ENCODE assay signal across 20 mouse cellular contexts in genomic region chr3:17784076-17784475, GRCm38 (mm10).
DNase-seq lines count a peak whose midpoint lies in the region; ATAC-seq and TF ChIP-seq lines count a peak whose summit lies in the region.
"Had no signal": no experiment of that assay in that cellular context is flagged by ENCODE, and none has a peak within 500 bp of the region (broad histone marks: within the 10 kb centered on the region; RNA-seq: fewer than 3 reads in every experiment).

No protein-coding gene starts in this region.

- no peak for DNase-seq in forebrain, embryonic 10.5 days (ENCODE audit: extremely low spot score, low spot score)
- no peak for DNase-seq in forebrain, embryonic 14.5 days (ENCODE audit: low spot score)
- DNase-seq in hindbrain, postnatal 0 days (ENCODE audit: low spot score): no peak
- no peak for DNase-seq in right cerebral cortex, postnatal 10 days (ENCODE audit: low spot score in 2 of 2)
- no peak for DNase-seq in ovary, postnatal 14 days (ENCODE audit: low spot score)
- DNase-seq: adrenal gland, postnatal 14 days; cerebellum, postnatal 36 days; gastrocnemius, postnatal 14 days; heart, postnatal 36 days; kidney, adult 11 months; kidney, postnatal 14 days; left cerebral cortex, postnatal 4 days had no signal

- H3K4me2 ChIP-seq in forebrain, embryonic 15.5 days (replicated peaks): no peak overlapping the region
- peak overlapping the region; percentile 37 for H3K4me2 ChIP-seq in forebrain, embryonic 14.5 days (ENCODE audit: low read length)
- peak overlapping the region; percentile 92 for H3K4me2 ChIP-seq in hindbrain, postnatal 0 days (ENCODE audit: low read depth, low read length)
- H3K4me2 ChIP-seq in neural tube, embryonic 12.5 days (replicated peaks): peak overlapping the region; percentile 54
- H3K4me2 ChIP-seq: embryonic facial prominence, embryonic 13.5 days; heart, embryonic 11.5 days; liver, embryonic 11.5 days; lung, embryonic 15.5 days had no signal

- no peak for TF ChIP-seq CTCF in hindbrain, postnatal 0 days (IDR thresholded peaks at IDR 0.05; ENCODE audit: low read depth)

- H3K9me3 ChIP-seq in forebrain, embryonic 10.5 days: 0 out of 2 replicates have a peak, but pooled peaks cover 2% of the 10 kb centered on the region
- H3K9me3 ChIP-seq in forebrain, embryonic 15.5 days: no peaks in the 10 kb centered on the region
- H3K9me3 ChIP-seq in forebrain, embryonic 14.5 days (replicated peaks; ENCODE audit: control insufficient read depth, low read length): no peaks in the 10 kb centered on the region
- no peaks in the 10 kb centered on the region for H3K9me3 ChIP-seq in hindbrain, postnatal 0 days (ENCODE audit: low read length)
- H3K9me3 ChIP-seq in neural tube, embryonic 12.5 days: no peaks in the 10 kb centered on the region
- H3K9me3 ChIP-seq: embryonic facial prominence, embryonic 13.5 days; lung, embryonic 15.5 days had no signal

- 43% methylated on average over 3 of the region's 3 CpGs for whole genome bisulfite sequencing in forebrain, embryonic 10.5 days
- 58% methylated on average over 3 of the region's 3 CpGs for WGBS in forebrain, embryonic 15.5 days
- WGBS in forebrain, embryonic 14.5 days: 54% methylated on average over 3 of the region's 3 CpGs
- 50% methylated on average over 3 of the region's 3 CpGs for WGBS in hindbrain, postnatal 0 days
- WGBS in neural tube, embryonic 12.5 days: 29% methylated on average over 3 of the region's 3 CpGs

- H3K9ac ChIP-seq in forebrain, embryonic 15.5 days (replicated peaks): no peak overlapping the region
- peak overlapping the region; percentile 48; the same call in 1 of the 2 replicates for H3K9ac ChIP-seq in forebrain, embryonic 14.5 days (ENCODE audit: low read length)
- H3K9ac ChIP-seq in hindbrain, postnatal 0 days (replicated peaks; ENCODE audit: low read length): peak overlapping the region; percentile 33; the same call in 1 of the 2 replicates
- H3K9ac ChIP-seq in neural tube, embryonic 12.5 days: 0 out of 2 replicates have a peak overlapping the region, but pooled peaks have one; percentile 17
- H3K9ac ChIP-seq: embryonic facial prominence, embryonic 13.5 days; lung, embryonic 15.5 days had no signal

- H3K36me3 ChIP-seq in forebrain, embryonic 10.5 days (replicated peaks): no peaks in the 10 kb centered on the region
- H3K36me3 ChIP-seq in forebrain, embryonic 15.5 days: no peaks in the 10 kb centered on the region
- H3K36me3 ChIP-seq in forebrain, embryonic 14.5 days (ENCODE audit: control insufficient read depth, insufficient read depth, low read length): no peaks in the 10 kb centered on the region
- no peaks in the 10 kb centered on the region for H3K36me3 ChIP-seq in hindbrain, postnatal 0 days (ENCODE audit: insufficient read depth, low read length)
- H3K36me3 ChIP-seq in neural tube, embryonic 12.5 days: no peaks in the 10 kb centered on the region
- H3K36me3 ChIP-seq: embryonic facial prominence, embryonic 13.5 days; lung, embryonic 15.5 days had no signal

- peaks cover 50% of the 10 kb centered on the region for H3K4me1 ChIP-seq in forebrain, embryonic 10.5 days
- H3K4me1 ChIP-seq in forebrain, embryonic 15.5 days: peaks cover 38% of the 10 kb centered on the region
- peaks cover 36% of the 10 kb centered on the region for H3K4me1 ChIP-seq in forebrain, embryonic 14.5 days (ENCODE audit: control insufficient read depth, insufficient read depth, low read length)
- peaks cover 7% of the 10 kb centered on the region for H3K4me1 ChIP-seq in hindbrain, postnatal 0 days (ENCODE audit: insufficient read depth, low read length)
- peaks cover 14% of the 10 kb centered on the region for H3K4me1 ChIP-seq in neural tube, embryonic 12.5 days

- H3K27me3 ChIP-seq in forebrain, embryonic 10.5 days (ENCODE audit: poor library complexity, severe bottlenecking): peaks cover 42% of the 10 kb centered on the region
- H3K27me3 ChIP-seq in forebrain, embryonic 15.5 days: no peaks in the 10 kb centered on the region
- no peaks in the 10 kb centered on the region for H3K27me3 ChIP-seq in forebrain, embryonic 14.5 days (replicated peaks; ENCODE audit: control insufficient read depth, insufficient read depth, low read length)
- H3K27me3 ChIP-seq in hindbrain, postnatal 0 days (ENCODE audit: insufficient read depth, low read length): no peaks in the 10 kb centered on the region
- H3K27me3 ChIP-seq in neural tube, embryonic 12.5 days (replicated peaks): 0 out of 2 replicates have a peak, but pooled peaks cover 4% of the 10 kb centered on the region

- ATAC-seq in forebrain, embryonic 15.5 days (replicated peaks): no peak
- ATAC-seq in forebrain, embryonic 14.5 days: no peak
- ATAC-seq in hindbrain, postnatal 0 days: no peak
- ATAC-seq in neural tube, embryonic 12.5 days (ENCODE audit: low FRiP score, low read depth): no peak
- ATAC-seq in cerebellum, adult (ENCODE audit: insufficient number of reproducible peaks, low FRiP score, low TSS enrichment): no peak

- H3K27ac ChIP-seq in forebrain, embryonic 10.5 days: peak overlapping the region; percentile 98
- no peak overlapping the region; the same call in 1 of the 2 replicates for H3K27ac ChIP-seq in forebrain, embryonic 15.5 days (replicated peaks)
- 0 out of 2 replicates have a peak overlapping the region, but pooled peaks have one; percentile 52 for H3K27ac ChIP-seq in forebrain, embryonic 14.5 days (ENCODE audit: low read depth, low read length)
- peak overlapping the region; percentile 98 for H3K27ac ChIP-seq in hindbrain, postnatal 0 days
- peak overlapping the region; percentile 57; the same call in 1 of the 2 replicates for H3K27ac ChIP-seq in neural tube, embryonic 12.5 days
- H3K27ac ChIP-seq: embryonic facial prominence, embryonic 13.5 days; lung, embryonic 15.5 days had no signal

- peak overlapping the region; percentile 70 for H3K4me3 ChIP-seq in forebrain, embryonic 10.5 days
- no peak overlapping the region; the same call in 1 of the 2 replicates for H3K4me3 ChIP-seq in forebrain, embryonic 15.5 days
- H3K4me3 ChIP-seq in forebrain, embryonic 14.5 days (ENCODE audit: low read depth, low read length): no peak overlapping the region
- H3K4me3 ChIP-seq in hindbrain, postnatal 0 days (ENCODE audit: low read length): no peak overlapping the region
- H3K4me3 ChIP-seq in neural tube, embryonic 12.5 days: peak overlapping the region; percentile 20; the same call in 1 of the 2 replicates
- H3K4me3 ChIP-seq: embryonic facial prominence, embryonic 13.5 days; lung, embryonic 15.5 days; myocyte had no signal

Comparison
In these comparisons a context has a peak if more than half of its experiments do, and no peak if none do; other contexts are left out.
1. H3K4me3 ChIP-seq: peak in forebrain, embryonic 10.5 days (single experiment) and neural tube, embryonic 12.5 days (single experiment); none in forebrain, embryonic 15.5 days (single experiment), forebrain, embryonic 14.5 days (single experiment) and hindbrain, postnatal 0 days (single experiment).